ENCODE assay signal across 8 mouse cellular contexts in the genomic region with DNA sequence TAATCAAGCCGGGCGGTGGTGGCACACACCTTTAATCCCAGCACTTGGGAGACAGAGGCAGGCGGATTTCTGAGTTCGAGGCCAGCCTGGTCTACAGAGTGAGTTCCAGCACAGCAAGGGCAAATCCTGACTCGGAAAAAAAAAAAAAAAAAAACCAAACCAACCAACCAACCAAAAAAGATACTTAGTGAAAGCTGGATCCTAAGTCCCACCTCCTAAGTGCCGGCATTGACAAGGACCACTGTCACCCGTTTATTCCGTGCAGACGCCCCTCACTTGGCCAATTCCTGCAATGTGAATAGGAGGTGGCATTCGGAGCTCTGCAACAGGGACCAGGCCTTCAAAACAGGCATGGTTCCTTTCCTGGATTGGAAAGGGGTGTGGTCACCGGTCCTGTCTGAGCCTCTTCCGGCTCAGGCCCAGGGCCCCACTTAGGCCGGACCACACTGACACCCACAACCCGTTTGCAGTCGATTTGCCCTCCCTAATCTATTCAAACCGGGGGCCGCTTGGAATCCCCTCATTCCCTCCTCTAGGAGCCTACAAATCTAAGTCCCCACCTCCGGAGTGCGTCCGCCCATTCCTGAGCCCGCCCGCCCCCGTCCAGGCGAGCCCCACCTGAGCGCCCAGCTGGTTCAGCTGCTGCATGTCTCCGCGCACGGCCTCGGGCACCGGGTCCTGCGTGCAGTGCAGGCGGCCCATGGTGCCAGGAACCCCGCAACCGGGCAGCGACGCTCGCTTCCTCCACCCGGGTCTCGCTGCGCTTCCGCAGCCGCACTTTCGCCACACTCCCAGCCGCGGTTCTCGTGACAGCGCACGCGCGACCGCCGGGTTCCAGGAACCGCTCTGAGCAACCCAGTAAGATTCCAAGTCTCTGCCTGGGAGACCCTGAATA. TPM values are rescaled to one million over a fixed set of nuclear protein-coding genes. Genes with fewer than 3 reads are reported as not detected.
A peak's percentile ranks its signal among the peaks of the same experiment; 100 is the strongest.
DNase-seq lines count a peak whose midpoint lies in the region; ATAC-seq and TF ChIP-seq lines count a peak whose summit lies in the region.

Gene Commd7 (minus strand): TSS at position 806 of the 895 bp plus-strand sequence.

- H3K9me3 ChIP-seq in forebrain, embryonic 12.5 days: no peaks in the 10 kb centered on the region
- H3K9me3 ChIP-seq in heart, embryonic 16.5 days (replicated peaks; ENCODE audit: control insufficient read depth, low read length): no peaks in the 10 kb centered on the region
- no peaks in the 10 kb centered on the region for H3K9me3 ChIP-seq in liver, embryonic 14.5 days (ENCODE audit: control insufficient read depth, low read length)
- no peaks in the 10 kb centered on the region for H3K9me3 ChIP-seq in stomach, embryonic 15.5 days

- TF ChIP-seq EP300 in liver, embryonic 14.5 days (IDR thresholded peaks at IDR 0.05; ENCODE audit: low read depth): no peak

- no peaks in the 10 kb centered on the region for H3K27me3 ChIP-seq in forebrain, embryonic 12.5 days
- no peaks in the 10 kb centered on the region for H3K27me3 ChIP-seq in heart, embryonic 16.5 days (ENCODE audit: control insufficient read depth, insufficient read depth, low read length)
- H3K27me3 ChIP-seq in liver, embryonic 14.5 days (ENCODE audit: control insufficient read depth, insufficient read depth, low read length): no peaks in the 10 kb centered on the region
- no peaks in the 10 kb centered on the region for H3K27me3 ChIP-seq in stomach, embryonic 15.5 days (replicated peaks)

- peaks cover 15% of the 10 kb centered on the region for H3K4me1 ChIP-seq in forebrain, embryonic 12.5 days
- peaks cover 12% of the 10 kb centered on the region for H3K4me1 ChIP-seq in heart, embryonic 16.5 days (ENCODE audit: control insufficient read depth, insufficient read depth, low read length)
- peaks cover 3 to 15% of the 10 kb centered on the region in 2 experiments for H3K4me1 ChIP-seq in liver, embryonic 14.5 days (replicated peaks; ENCODE audit: control insufficient read depth in 2 of 2, insufficient read depth in 2 of 2, low read length in 1 of 2)
- 0 out of 2 replicates have a peak, but pooled peaks cover 6% of the 10 kb centered on the region for H3K4me1 ChIP-seq in stomach, embryonic 15.5 days

- H3K36me3 ChIP-seq in forebrain, embryonic 12.5 days (replicated peaks): peaks cover 19% of the 10 kb centered on the region
- H3K36me3 ChIP-seq in heart, embryonic 16.5 days (ENCODE audit: control insufficient read depth, insufficient read depth): peaks cover 10% of the 10 kb centered on the region
- peaks cover 2% of the 10 kb centered on the region for H3K36me3 ChIP-seq in liver, embryonic 14.5 days (replicated peaks; ENCODE audit: control insufficient read depth, insufficient read depth, low read depth)
- H3K36me3 ChIP-seq in stomach, embryonic 15.5 days: peaks cover 7% of the 10 kb centered on the region; the same call in 1 of the 2 replicates

- H3K4me3 ChIP-seq in forebrain, embryonic 12.5 days (replicated peaks): peak within 1 kb of the TSS; percentile 86
- peak within 1 kb of the TSS; percentile 97 for H3K4me3 ChIP-seq in heart, embryonic 16.5 days (ENCODE audit: low read length)
- H3K4me3 ChIP-seq in liver, embryonic 14.5 days (ENCODE audit: insufficient read depth in 1 of 2, low read depth in 2 of 2, low read length in 2 of 2): peak within 1 kb of the TSS; percentile 77 to 98
- H3K4me3 ChIP-seq in stomach, embryonic 15.5 days (replicated peaks): peak within 1 kb of the TSS; percentile 81

- peak; percentile 91 for ATAC-seq in forebrain, embryonic 12.5 days (ENCODE audit: low FRiP score)
- ATAC-seq in heart, embryonic 16.5 days (replicated peaks; ENCODE audit: extremely low read depth, insufficient read depth, low FRiP score): peak; percentile 90
- ATAC-seq in liver, embryonic 14.5 days (ENCODE audit: insufficient read depth): peak; percentile 80
- ATAC-seq in stomach, embryonic 15.5 days (ENCODE audit: insufficient read depth, low FRiP score, low read depth): peak; percentile 77; the same call in 1 of the 2 replicates

- peak within 1 kb of the TSS; percentile 89 for H3K9ac ChIP-seq in forebrain, embryonic 12.5 days
- H3K9ac ChIP-seq in heart, embryonic 16.5 days (ENCODE audit: low read length): peak within 1 kb of the TSS; percentile 99
- H3K9ac ChIP-seq in liver, embryonic 14.5 days (replicated peaks): peak within 1 kb of the TSS; percentile 96
- H3K9ac ChIP-seq in stomach, embryonic 15.5 days: peak within 1 kb of the TSS; percentile 87

- peak within 1 kb of the TSS; percentile 90 for H3K27ac ChIP-seq in forebrain, embryonic 12.5 days
- peak within 1 kb of the TSS; percentile 96 for H3K27ac ChIP-seq in heart, embryonic 16.5 days (ENCODE audit: low read length)
- H3K27ac ChIP-seq in liver, embryonic 14.5 days: peak within 1 kb of the TSS; percentile 79
- peak within 1 kb of the TSS; percentile 93 for H3K27ac ChIP-seq in stomach, embryonic 15.5 days

- DNase-seq in CD8-positive naive resting alpha-beta T cell, adult 2 months (ENCODE audit: low read depth in 2 of 2, low spot score in 2 of 2): peak; percentile 74 to 84
- peak; percentile 70 for DNase-seq in c-Kit-positive CD71-negative TER-119-negative erythroid progenitor cells, embryonic 14.5 days (ENCODE audit: low read depth)
- peak; percentile 87 to 95 for DNase-seq in kidney, postnatal 36 days
- peak in 2 of 3 experiments; percentile 52 to 59 for DNase-seq in liver, embryonic 14.5 days (ENCODE audit: low read depth in 3 of 3, low spot score in 3 of 3)
- peak; percentile 88 for DNase-seq in neural tube, embryonic 10.5 days (ENCODE audit: extremely low spot score, low spot score)

- peak within 1 kb of the TSS; percentile 72 for H3K4me2 ChIP-seq in forebrain, embryonic 12.5 days
- peak within 1 kb of the TSS; percentile 89 for H3K4me2 ChIP-seq in heart, embryonic 16.5 days (ENCODE audit: low read depth, low read length)
- H3K4me2 ChIP-seq in liver, embryonic 14.5 days (ENCODE audit: low read depth): peak within 1 kb of the TSS; percentile 86
- H3K4me2 ChIP-seq in stomach, embryonic 15.5 days: peak within 1 kb of the TSS; percentile 60

- WGBS in forebrain, embryonic 12.5 days: 5% methylated on average over 53 of the region's 53 CpGs
- 3% methylated on average over 53 of the region's 53 CpGs for WGBS in heart, embryonic 16.5 days
- WGBS in liver, embryonic 14.5 days (ENCODE audit: insufficient replicate concordance): 1% methylated on average over 53 of the region's 53 CpGs
- WGBS in stomach, embryonic 15.5 days: 3% methylated on average over 53 of the region's 53 CpGs

- TF ChIP-seq CTCF in liver, embryonic 14.5 days (IDR thresholded peaks at IDR 0.05; ENCODE audit: low read depth): no peak

RNA-seq across cellular contexts. Expression of gene Commd7, which starts in this region (rescaled TPM):
- polyA plus RNA-seq in forebrain, embryonic 12.5 days (2016; fragmentation: Nextera tagmentation; extraction: Ambion mirVana): 67.3 and 68.6 TPM in 2 replicates
- polyA plus RNA-seq in heart, embryonic 16.5 days (2015; fragmentation: Nextera tagmentation; extraction: Ambion mirVana): 57.3 and 58.5 TPM in 2 replicates
- 5.4 and 9.5 TPM in 2 replicates for polyA plus RNA-seq in liver, embryonic 14.5 days (2012; rRNA removed)
- 24.9 and 25.4 TPM in 2 replicates for polyA plus RNA-seq in liver, embryonic 14.5 days (2014; fragmentation: Nextera tagmentation; extraction: Ambion mirVana)
- polyA plus RNA-seq in stomach, embryonic 15.5 days (2015; fragmentation: Nextera tagmentation; extraction: Ambion mirVana): 73.9 and 77.9 TPM in 2 replicates

Comparison
In these comparisons a context has a peak if more than half of its experiments do, and no peak if none do; other contexts are left out.
1. Peak in every context shown above with its lines: DNase-seq, ATAC-seq, H3K4me3 ChIP-seq and H3K27ac ChIP-seq.